Mouse (Mus musculus): Measurements from ENCODE around the gene Cd69. TPM values are rescaled to one million over a fixed set of nuclear protein-coding genes. Genes with fewer than 3 reads are reported as not detected.

Gene Cd69
- 195 TPM for polyA plus RNA-seq (2017; shearing (Covaris generic))

GRCm38 (mm10) chr6:129275220-129275619 is at the start of gene Cd69:
TSS of gene Cd69 (minus strand) at chr6:129275436.

Other genes with a start within 250 kb of the Cd69 start
- gene Klrb1f, start 229.5 kb downstream of the Cd69 start, polyA plus RNA-seq (2017; shearing (Covaris generic)) = 8.2 TPM
- gene Clec2e, start 174.5 kb downstream of the Cd69 start, polyA plus RNA-seq (2017; shearing (Covaris generic)) = not detected
- gene Clec2d, start 94.8 kb downstream of the Cd69 start, polyA plus RNA-seq (2017; shearing (Covaris generic)) = 28.9 TPM
- not detected for gene 4922502D21Rik, start 56.4 kb upstream of the Cd69 start, polyA plus RNA-seq (2017; shearing (Covaris generic))
- gene Clec12a, start 67.3 kb upstream of the Cd69 start, polyA plus RNA-seq (2017; shearing (Covaris generic)) = 0.25 TPM
- not detected for gene Clec12b, start 110.4 kb upstream of the Cd69 start, polyA plus RNA-seq (2017; shearing (Covaris generic))
- 1.1 TPM for gene Clec1b, start 121.9 kb upstream of the Cd69 start, polyA plus RNA-seq (2017; shearing (Covaris generic))
- not detected for gene Clec9a, start 133.4 kb upstream of the Cd69 start, polyA plus RNA-seq (2017; shearing (Covaris generic))
- gene Clec1a, start 176.6 kb upstream of the Cd69 start, polyA plus RNA-seq (2017; shearing (Covaris generic)) = not detected
- gene Olr1, start 231.7 kb upstream of the Cd69 start, polyA plus RNA-seq (2017; shearing (Covaris generic)) = 0.79 TPM
- not detected for gene Tmem52b, start 237.1 kb upstream of the Cd69 start, polyA plus RNA-seq (2017; shearing (Covaris generic))